Mouse (Mus musculus) thymus, postnatal 36 days (tissue): Measurements from ENCODE around the gene Adamtsl5.
A peak's percentile ranks its signal among the peaks of the same experiment; 100 is the strongest.
"Not testable (repeated sequence)": the region's sequence is repeated elsewhere in the genome, so short reads cannot be mapped to it uniquely, and the experiment has no call there.

ENCODE experiments used
- DNase-seq, 2 experiments: peaks; one replicate each; pipeline ENCODE4 v3.0.0; 2022; ENCODE audit warnings: mixed read lengths in 2 of 2

Adamtsl5 gene

GRCm38 (mm10) chr10:80371983-80372382, 23.8 kb upstream of the Adamtsl5 start:
- DNase-seq = no peak

- peak; percentile 69 to 82 for DNase-seq
Observed at GRCm38 (mm10) chr10:80371411-80371966, 23.3 kb upstream of the Adamtsl5 start.

GRCm38 (mm10) chr10:80369995-80370747, 22.0 kb upstream of the Adamtsl5 start:
- DNase-seq = peak in 1 of 2 experiments; percentile 41

- no peak for DNase-seq
Observed at GRCm38 (mm10) chr10:80368392-80368791, 20.2 kb upstream of the Adamtsl5 start.

- no peak for DNase-seq
Observed at GRCm38 (mm10) chr10:80367954-80368353, 19.7 kb upstream of the Adamtsl5 start.

GRCm38 (mm10) chr10:80365736-80366135, 17.5 kb upstream of the Adamtsl5 start:
- no peak for DNase-seq

DNA sequence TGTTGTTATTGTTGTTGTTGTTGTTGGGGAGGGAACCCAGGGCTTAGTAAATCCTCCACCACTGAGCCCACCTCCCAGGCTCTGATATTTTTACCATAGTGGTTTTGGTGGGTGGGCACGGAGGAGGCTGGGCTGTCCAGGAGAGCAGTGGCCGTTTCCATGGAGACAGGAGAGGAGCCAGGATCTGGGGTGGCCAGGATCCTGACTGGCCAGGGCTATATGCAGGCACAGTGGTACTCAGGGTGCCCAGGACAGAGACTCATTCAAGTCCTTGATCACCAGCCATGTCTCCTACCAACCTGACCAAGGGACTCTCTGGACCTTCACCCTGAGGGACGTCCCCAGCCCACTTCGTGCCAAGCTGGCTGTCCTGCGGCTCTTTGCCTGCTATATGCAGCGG, 15.5 kb upstream of the Adamtsl5 start:
- no peak for DNase-seq

DNA sequence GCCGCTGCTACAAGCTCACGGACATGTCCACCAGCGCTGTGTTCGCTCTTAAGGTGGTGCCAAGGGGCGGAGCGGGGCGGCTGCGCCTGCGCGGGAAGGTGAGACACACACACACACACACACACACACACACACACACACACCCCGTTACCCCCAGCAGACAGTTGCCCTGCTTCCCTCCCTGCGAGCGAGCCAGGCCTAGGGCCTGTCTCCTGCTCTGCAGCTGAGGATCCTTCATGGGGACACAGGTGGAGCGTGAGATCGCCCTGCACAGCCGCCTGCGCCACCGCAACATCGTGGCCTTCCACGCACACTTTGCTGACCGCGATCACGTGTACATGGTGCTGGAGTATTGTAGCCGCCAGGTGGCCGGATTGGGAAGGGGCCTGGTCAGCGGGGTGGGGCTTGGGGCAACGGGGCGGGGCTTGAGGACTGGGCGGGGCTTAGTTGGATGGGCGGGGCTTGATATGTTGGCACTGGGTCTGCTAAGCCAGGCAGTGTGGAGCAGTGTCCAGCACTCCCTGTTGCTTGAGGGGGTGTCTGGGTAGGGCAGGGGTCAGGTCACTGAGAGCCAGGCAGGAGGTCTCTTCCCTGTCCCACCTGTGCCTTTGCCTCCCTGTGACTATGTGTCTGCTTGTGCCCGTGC, 9.9 kb upstream of the Adamtsl5 start:
- DNase-seq = no peak

- DNase-seq = no peak
Observed at GRCm38 (mm10) chr10:80357336-80357735, 9.1 kb upstream of the Adamtsl5 start.

DNA sequence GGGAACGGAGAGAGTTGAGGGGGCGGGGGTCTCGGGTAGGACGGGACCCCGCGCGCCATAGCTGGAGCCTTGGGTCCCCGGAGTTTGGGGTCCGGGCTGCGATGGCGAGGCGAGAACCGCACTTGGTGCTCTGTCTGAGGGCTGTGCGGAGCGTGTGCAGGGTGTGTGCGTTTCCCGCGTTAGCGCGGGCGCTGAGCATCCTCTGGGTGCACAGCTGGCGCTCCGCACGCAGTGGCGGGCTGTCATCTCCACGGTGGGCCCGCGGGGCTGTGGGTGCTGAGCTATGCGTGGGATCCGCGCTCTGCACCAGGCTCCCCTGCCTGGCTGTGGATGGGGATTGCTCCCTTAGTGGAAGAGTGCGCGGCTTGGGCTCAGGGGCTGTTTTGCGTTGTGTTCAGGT, 8.5 kb upstream of the Adamtsl5 start:
- no peak for DNase-seq

GRCm38 (mm10) chr10:80356001-80356682, 7.9 kb upstream of the Adamtsl5 start, which contains the start of gene Plk5:
Gene Plk5, plus strand, starts transcription at chr10:80356459.
- DNase-seq = no peak

GRCm38 (mm10) chr10:80355431-80355830, 7.2 kb upstream of the Adamtsl5 start:
- no peak for DNase-seq

DNA sequence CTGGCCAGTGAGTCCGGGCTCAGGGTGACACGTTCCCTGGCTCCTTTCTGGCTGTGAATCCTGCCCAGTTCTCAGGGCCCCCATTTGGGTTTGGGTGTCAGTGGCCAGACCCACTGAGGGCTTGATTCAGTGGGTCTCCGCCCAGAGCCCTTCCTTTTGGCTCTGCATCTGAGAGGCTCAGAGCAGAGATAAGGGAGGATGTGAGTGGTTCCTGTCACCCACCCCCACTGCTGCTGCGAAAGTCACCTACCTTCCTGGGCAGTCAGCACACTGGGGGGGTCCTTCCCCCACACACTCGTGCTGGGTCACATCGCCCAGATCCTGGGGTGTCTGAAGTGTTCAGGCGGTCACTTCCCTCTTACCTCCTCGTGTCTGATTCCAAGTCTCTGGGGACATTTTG, 4.5 kb upstream of the Adamtsl5 start:
- DNase-seq = no peak

DNA sequence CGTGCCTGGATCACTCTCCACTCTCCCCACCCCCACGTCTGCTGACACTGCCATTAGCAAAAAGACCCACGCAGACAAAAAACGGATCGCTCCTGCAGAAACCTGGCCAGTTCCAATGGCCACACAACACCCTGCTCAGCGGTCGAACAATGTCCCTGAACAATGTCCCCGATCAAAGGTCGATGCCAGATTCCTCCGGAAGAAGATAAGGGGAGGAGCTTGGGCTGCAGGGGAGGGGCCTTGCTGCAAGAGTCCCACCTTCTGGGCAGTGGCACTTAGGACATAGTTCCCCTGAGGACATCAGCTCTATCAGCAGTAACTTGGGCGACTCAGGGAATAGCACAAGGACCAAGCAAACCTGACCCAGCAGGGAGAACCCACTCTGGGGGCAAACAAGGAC, 3.7 kb upstream of the Adamtsl5 start:
- no peak for DNase-seq

- peak; percentile 78 to 83 for DNase-seq
Observed at GRCm38 (mm10) chr10:80350292-80350691, 2.1 kb upstream of the Adamtsl5 start.

GRCm38 (mm10) chr10:80348981-80349380, 769 bp upstream of the Adamtsl5 start:
- DNase-seq = no peak

DNA sequence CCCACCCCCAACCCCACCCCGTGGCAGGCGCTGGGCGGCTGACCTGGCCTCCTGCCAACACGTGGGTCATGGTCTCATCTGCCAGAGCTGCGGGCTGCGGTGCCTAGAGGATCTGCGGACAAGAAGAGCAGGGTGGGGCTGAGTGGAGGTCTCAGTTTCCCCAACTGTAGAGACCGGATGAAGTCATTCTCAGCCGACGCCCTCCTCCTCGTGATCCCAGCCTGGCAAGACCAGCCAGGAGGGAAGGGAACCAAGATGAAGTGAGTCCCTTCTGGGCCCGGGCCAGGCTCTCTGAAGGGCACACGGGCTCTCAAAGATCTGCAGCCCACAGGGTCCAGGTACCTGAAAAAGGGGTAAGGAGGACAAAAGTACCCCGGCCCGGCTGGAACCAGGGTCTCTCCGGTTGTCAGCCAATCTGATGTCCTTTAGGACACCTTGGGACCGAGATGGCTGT, 671 bp downstream of the Adamtsl5 start:
- no peak for DNase-seq

- DNase-seq = not testable (repeated sequence)
Observed at GRCm38 (mm10) chr10:80345929-80346328, 2.3 kb downstream of the Adamtsl5 start.

DNA sequence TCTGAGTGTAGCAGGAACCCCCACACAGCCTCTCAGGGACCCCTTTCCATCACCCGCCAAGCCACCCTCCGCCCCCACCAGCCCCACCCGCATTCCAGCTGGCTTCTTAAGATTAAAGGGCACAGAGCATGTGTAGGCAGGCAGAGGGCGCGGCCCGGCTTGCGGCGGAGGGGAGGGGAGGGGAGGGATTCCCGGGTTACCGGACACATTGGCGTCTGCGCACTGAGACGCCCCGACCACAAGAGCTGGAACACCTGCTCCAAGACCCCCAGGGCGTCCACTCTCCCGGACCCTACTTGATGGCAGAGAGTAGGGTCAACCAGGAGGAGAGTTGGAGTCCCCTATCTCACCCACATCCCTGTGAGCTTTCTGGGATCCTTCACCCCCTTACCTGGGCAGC, 3.1 kb downstream of the Adamtsl5 start:
- DNase-seq = peak; percentile 33 to 49

DNA sequence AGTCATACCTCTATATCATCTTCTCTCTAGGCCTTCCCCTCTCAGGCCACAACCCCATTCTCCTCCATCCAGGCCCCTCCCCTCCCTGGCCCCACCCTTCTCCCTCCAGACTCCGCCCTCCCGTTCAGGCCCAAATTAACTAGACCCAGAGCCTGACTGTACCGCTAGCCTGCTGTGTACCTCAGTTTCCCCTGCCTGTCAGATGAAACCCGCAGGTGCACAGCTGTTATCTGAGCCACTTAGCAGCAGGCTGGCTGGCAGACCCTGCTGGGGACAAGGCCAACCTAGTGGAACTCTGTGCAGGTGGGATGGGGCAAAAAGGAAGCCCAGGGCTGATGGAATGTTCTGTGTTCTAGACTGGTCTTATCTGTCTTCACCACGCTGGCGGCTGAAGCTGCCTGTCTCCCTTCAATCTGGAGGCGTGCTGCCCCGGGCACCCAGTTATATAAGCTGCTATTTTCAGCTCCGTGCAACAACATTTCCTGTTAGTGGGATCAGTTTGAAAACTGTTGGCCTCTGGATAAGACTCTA, 4.0 kb downstream of the Adamtsl5 start:
- DNase-seq = no peak

DNA sequence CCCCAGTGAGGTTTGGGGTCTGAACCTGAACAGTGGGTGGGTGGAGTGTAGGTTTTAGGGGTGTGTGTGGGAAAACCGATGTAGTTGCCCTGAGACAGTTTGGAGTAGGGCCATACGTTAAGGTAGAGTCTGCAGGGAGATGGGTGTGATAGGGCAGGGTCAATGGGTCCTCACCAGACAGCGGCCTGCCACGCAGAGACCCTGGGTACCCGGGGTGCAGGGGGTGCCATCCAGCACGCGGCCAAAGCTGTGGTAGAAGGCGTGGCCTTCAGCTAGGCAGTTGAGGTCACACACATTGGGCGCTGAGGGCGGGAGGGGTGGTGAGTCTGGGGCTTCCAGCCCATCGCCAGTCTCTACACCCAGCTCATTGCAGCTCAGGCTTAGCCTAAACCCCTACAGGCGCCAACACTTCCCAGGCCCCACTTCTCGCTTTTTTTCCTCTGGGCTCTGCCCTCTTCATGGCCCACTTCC, 4.8 kb downstream of the Adamtsl5 start:
- no peak for DNase-seq

DNA sequence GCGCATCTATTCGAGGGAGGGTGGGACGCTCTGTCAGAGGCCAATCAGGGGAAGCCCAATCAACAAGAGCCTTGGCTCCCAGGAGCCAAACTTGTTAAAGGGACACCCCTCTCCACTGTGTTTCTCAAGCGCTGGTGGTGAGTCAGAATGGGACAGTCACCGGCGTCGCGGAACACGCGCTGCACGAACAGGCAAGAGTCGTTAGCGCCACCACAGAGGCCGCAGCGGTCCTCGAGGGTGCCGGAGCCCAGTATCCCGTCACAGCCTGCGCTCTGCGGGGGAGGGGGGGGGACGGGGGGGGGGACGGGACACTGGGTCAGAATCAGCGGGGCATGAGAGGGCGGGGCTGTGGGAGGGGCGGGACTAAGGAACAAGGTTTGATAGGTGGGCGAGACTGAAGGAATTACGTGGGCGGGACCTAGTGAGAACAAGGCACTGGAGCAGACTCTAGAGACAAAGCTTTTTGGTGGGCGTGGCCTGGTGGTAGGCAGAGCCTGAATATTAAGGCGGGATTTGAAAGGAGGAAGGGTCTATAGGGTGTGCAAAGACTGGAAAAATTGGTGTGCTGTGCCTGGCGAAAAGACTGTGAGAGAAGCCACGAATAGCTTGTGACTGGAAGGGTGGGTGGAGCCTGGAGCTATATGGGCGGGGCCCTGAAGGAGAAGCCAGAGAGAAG, 5.3 kb downstream of the Adamtsl5 start:
- DNase-seq = peak in 1 of 2 experiments; percentile 31
